Mouse (Mus musculus): ENCODE results near the gene Ric8a. TPM values are rescaled to one million over a fixed set of nuclear protein-coding genes. Genes with fewer than 3 reads are reported as not detected.

Gene Ric8a
- polyA plus RNA-seq (2012; rRNA removed): 93.2 and 103 TPM in 2 replicates

DNA sequence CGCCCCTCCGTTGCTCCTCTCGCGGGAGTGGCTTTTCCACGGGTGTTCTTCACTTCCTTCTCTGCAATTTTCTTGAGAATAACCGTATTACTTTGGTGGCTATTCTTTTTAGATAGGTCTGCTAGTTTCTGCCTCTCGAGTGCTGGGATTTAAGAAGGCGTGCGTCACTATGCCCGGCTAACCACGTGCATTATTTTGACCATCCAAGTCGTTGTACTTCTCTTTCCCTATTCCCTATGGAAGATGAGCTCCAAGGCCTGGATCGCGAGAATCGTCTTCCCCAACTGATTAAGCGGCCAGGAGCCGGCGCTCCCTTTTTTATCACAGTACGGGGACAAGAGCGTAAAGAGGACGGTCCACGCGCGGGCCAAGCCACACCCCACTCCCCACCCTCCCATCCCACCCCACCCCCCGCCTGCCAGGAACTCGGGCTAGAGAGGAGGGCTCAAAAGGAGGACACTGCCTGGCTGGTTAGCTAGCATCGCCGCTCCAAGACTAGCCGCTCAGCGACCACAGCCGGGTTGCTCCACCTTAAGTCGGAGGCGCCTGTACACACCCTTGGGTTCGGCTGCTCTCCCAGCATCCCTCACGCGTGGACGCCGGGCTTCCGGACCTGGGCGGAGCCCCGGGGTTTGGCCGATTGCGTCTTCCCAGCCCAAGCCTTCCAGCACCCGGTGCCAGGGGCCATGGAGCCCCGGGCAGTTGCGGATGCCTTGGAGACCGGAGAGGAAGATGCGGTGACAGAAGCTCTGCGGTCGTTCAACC, at the start of gene Ric8a:
Ric8a (plus strand) TSS at position 173 of the 765 bp plus-strand sequence.
- WGBS: under 1% methylated on average over 50 of the region's 50 CpGs
- peak; percentile 73 for DNase-seq (ENCODE audit: low read depth, low spot score)

GRCm38 (mm10) chr7:140810496-140810895, 46.3 kb upstream of the Ric8a start:
- WGBS: 91% methylated on average over 6 of the region's 6 CpGs
- no peak for DNase-seq (ENCODE audit: low read depth, low spot score)

DNA sequence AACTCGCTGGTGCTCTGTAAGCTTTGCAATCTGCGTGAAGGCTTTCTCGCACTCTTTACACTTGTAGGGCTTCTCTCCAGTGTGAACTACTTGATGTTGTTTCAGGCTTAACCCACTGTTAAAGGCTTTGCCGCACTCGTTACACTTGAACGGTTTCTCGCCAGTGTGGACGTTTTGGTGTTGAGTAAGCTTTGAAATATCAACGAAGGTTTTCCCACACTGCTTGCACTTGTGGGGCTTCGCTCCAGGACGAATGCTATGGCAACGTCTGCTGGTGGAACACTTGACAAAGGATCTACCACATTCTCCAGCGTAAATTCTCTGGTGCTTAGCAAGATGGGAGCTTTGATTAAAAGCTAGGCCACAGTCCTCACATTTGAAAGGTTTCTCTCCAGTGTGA, 45.0 kb upstream of the Ric8a start:
- DNase-seq (ENCODE audit: low read depth, low spot score): no peak
- WGBS: 92% methylated on average over 13 of the region's 13 CpGs

- 82% methylated on average over 12 of the region's 12 CpGs for WGBS
These were observed 43.9 kb upstream of the Ric8a start for GRCm38 (mm10) chr7:140812850-140813249.

DNA sequence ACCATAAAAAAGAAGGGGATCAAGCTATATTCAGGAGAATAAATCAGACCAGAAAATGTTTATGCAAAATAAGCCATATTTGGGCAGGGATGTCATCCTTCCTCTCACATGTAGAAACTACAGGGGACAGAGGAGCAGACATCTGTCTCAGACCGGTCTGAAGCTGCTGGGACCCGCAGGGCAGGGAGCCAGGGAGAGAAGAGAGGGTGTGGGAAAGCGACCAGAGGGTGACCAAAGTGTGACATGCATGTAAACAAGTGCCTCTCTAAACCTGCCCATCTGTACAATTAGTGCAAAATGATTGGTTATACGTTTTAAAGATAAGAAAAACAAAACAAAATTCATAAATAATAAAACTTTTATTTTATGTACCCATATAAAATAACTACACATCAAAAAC, 36.6 kb upstream of the Ric8a start:
- 47% methylated on average over 4 of the region's 4 CpGs for WGBS
- DNase-seq (ENCODE audit: low read depth, low spot score): no peak

More at GRCm38 (mm10) chr7:140812850-140813249, 43.9 kb upstream of the Ric8a start:
- DNase-seq (ENCODE audit: low read depth, low spot score): no peak

DNA sequence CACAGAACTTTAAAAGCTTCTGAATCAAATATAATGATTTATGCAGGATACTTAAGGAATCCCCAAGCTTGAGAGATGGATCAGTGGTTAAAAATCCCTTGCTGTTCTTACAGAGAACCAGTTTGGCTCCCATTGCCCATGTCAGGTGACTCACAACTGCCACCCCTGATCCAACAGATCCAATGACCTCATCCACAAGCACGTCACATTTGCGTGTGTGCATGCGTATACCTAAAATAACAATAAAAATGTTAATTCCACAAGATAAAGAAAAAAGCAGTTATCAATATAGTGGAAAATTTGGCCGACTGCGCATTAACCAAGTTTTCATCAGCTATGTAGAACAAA, 35.5 kb upstream of the Ric8a start:
- 47% methylated on average over 5 of the region's 5 CpGs for WGBS
- DNase-seq (ENCODE audit: low read depth, low spot score): no peak

- DNase-seq (ENCODE audit: low read depth, low spot score): no peak
- 4% methylated on average over 21 of the region's 21 CpGs for WGBS
These were observed 35.0 kb upstream of the Ric8a start, which contains the start of gene Zfp941 for GRCm38 (mm10) chr7:140821653-140822329. Gene Zfp941, minus strand, starts transcription at chr7:140822178.

GRCm38 (mm10) chr7:140822731-140823130, 34.0 kb upstream of the Ric8a start:
- WGBS: 88% methylated on average over 4 of the region's 4 CpGs
- DNase-seq (ENCODE audit: low read depth, low spot score): no peak

DNA sequence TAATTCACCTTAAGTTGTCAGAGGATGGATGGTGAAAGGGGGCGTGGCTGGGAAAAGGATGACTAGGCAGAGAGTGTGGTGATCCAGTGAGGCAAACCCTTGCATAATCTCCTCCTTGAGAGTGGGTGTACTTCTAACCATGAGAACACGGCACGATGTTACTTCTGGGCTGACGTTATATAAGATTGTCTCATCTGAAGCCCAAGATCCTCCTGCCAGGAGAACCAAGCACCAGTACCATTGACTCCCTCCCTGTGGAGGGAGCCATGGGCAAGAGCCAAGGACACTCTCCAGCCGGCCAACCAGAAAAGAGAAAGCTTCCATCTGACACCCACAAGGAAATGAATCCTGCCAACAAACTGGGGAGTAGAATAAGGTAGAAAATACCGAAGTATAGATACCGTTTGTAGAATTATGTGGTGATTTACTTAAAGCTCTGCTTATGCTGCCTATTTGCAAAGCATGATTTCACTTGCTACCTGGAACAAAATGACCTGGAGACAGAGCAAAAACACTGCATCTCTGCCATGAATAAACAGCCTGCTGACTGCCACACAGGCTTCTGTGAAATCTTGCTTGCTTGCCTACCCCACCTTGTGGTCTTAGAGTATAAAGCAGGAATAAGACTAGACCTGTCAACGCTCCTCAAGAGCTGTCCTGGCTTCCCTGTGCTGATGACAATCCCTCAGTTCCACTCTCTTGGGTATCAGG, 28.4 kb upstream of the Ric8a start:
- no peak for DNase-seq (ENCODE audit: low read depth, low spot score)
- 13% methylated on average over 8 of the region's 8 CpGs for WGBS

GRCm38 (mm10) chr7:140831447-140831846, 25.3 kb upstream of the Ric8a start:
- DNase-seq (ENCODE audit: low read depth, low spot score): no peak
- 34% methylated on average over 6 of the region's 6 CpGs for WGBS

DNA sequence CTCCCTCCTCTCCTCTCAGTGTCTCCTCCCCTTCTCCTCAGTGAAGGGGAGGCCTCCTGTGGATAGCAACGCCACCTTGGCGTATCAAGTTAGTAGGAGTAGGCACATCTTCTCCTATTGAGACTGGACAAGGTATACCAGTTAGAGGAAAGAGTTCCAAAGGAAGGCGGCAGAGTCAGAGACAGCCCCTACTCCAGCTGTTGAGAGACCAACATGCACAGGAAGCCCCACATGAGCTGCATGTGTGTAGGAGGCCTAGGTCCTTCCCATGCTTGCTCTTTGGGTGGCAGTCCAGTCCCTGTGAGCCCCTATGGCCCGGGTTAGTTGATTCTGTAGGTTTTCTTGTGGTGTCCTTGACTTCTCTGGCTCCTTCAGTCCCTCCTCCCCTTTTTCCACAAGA, 23.4 kb upstream of the Ric8a start:
- DNase-seq (ENCODE audit: low read depth, low spot score): no peak
- WGBS: 87% methylated on average over 4 of the region's 4 CpGs

DNA sequence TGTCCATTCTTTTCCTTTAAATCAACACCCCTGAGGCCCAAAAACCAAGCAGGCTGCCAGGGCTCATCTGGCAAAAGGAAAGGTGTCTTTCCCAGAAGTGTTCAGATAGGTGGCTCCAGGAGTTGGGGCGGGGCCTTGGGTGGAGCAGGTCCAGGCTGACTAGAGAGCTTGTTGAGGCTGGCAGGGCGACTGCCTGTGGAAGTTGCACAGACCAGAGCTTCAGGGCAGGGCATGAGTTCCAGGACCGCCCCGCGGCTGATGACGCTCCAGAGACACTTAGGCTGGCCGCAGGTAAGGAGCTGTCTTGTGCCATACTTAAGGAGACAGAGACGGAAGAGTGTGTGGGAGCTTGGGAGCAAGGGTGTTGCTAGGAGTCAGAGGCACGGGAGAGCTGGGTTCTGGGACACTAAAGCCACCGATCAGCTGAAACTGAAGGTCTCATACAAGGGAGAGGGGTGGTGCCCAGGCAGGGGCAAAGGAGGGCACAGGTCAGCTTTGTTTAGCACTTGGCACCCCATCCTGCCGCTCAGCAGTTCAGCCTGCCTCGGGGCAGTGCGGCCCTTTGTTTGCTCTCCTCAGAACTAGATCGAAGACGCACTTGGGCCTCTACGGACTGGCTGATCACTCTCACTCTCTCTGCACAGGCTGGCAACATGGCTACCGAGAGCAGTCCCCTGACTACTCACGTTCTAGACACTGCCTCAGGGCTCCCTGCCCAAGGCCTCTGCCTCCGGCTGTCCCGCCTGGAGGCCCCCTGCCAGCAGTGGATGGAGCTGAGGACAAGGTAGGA, 21.6 kb upstream of the Ric8a start, which contains the start of gene Urah:
Urah (plus strand) TSS at position 51 of the 790 bp plus-strand sequence.
- no peak for DNase-seq (ENCODE audit: low read depth, low spot score)
- WGBS: 18% methylated on average over 20 of the region's 20 CpGs

- 69% methylated on average over 2 of the region's 2 CpGs for WGBS
- no peak for DNase-seq (ENCODE audit: low read depth, low spot score)
These were observed 21.0 kb upstream of the Ric8a start for GRCm38 (mm10) chr7:140835758-140836087.

GRCm38 (mm10) chr7:140836243-140837115, 20.3 kb upstream of the Ric8a start:
- WGBS: 87% methylated on average over 9 of the region's 9 CpGs
- no peak for DNase-seq (ENCODE audit: low read depth, low spot score)

DNA sequence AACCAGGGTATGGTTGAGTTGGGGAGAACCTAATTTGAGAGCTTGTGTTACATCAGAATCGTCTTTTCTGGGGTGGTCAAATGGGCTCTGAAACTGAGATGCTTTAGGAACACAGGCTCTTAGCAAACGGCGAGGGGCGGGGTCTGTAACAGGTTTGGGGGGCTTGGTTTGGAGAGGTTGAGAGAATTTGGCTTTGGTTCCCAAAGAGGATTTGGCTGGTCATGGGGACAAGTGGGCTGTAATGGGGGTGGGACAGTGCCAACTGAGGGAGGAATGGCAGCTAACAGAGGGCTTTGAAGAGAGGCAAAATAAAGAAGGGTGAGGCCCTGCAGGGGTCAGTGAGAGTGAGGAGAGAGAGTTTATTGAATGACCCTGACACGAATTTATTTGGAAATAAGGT, 17.2 kb upstream of the Ric8a start:
- no peak for DNase-seq (ENCODE audit: low read depth, low spot score)
- 66% methylated on average over 5 of the region's 5 CpGs for WGBS

DNA sequence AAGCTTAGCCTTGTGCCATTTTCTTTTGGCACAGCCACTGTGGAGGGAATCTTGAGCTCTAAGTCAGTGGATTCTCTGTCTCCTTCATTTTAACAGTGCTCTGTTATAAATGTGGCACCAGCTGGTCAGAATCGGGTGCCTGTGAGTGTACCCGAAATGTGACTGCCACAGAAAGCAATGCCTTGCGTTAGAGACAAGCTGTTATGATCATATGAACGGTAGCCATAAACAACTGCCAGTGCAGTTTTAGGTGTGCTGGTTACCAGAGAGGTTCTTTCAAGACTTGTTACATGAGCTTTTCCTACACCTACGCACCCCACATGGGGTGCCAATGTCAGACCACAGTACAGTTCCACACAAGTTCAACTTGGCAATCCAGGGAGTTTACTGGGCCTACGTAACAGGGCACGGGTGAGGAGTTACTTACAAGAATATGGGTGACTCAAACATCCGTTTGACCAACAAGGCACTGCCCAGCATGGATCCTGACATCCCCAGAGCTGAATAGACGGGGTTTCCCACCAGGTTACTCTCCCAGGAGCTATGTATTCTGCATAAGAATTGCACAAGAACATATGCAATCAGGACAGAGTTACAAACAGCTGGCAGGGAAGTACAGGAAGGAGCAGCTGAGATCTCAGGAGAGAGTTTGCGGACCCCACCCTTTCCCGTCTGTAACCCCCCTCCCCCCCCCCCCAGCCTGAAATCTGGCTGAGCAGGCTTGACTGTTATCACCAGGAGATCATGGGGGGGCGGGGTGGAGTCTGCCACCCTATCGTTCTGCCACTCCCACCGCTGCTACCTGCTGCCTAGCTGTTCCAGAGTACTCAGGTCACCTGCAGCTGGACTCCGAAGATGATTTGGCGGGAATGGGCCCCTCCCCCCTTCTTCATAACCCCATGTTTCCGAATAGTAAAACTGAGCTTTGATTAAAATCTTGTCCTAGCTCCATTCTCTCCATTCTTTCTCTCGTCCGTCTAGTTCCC, 15.7 kb upstream of the Ric8a start:
- 23% methylated on average over 19 of the region's 19 CpGs for WGBS
- no peak for DNase-seq (ENCODE audit: low read depth, low spot score)

- no peak for DNase-seq (ENCODE audit: low read depth, low spot score)
- 78% methylated on average over 7 of the region's 7 CpGs for whole genome bisulfite sequencing
These were observed 13.0 kb upstream of the Ric8a start for GRCm38 (mm10) chr7:140843806-140844205.
